Comparison of ENCODE assay signal across 8 mouse cellular contexts in genomic region chr2:122376041-122376561, GRCm38 (mm10). TPM values are rescaled to one million over a fixed set of nuclear protein-coding genes. Genes with fewer than 3 reads are reported as not detected.
DNase-seq lines count a peak whose midpoint lies in the region; ATAC-seq and TF ChIP-seq lines count a peak whose summit lies in the region.

No protein-coding gene starts in this region.

- H3K36me3 ChIP-seq in forebrain, embryonic 11.5 days (ENCODE audit: control insufficient read depth, insufficient read depth, low read length): no peaks in the 10 kb centered on the region
- H3K36me3 ChIP-seq in hindbrain, embryonic 11.5 days (ENCODE audit: control insufficient read depth, insufficient read depth, low read length): no peaks in the 10 kb centered on the region
- no peaks in the 10 kb centered on the region for H3K36me3 ChIP-seq in limb, embryonic 14.5 days (ENCODE audit: control insufficient read depth, insufficient read depth, low read length)
- no peaks in the 10 kb centered on the region for H3K36me3 ChIP-seq in midbrain, embryonic 13.5 days
- H3K36me3 ChIP-seq in stomach, embryonic 14.5 days (ENCODE audit: control insufficient read depth, insufficient read depth, low read length): no peaks in the 10 kb centered on the region

- DNase-seq in cerebellum, adult 9-10 months: no peak
- DNase-seq in brain, adult 2 months (ENCODE audit: low read depth, low spot score): peak; percentile 71
- peak; percentile 78 for DNase-seq in forebrain, embryonic 11.5 days (ENCODE audit: low spot score)
- peak; percentile 67 for DNase-seq in hindbrain, embryonic 11.5 days (ENCODE audit: low spot score)
- DNase-seq in limb, embryonic 14.5 days (ENCODE audit: low spot score): peak; percentile 37

- peak overlapping the region; percentile 80 for H3K4me2 ChIP-seq in forebrain, embryonic 11.5 days (ENCODE audit: low read depth, low read length, severe bottlenecking)
- H3K4me2 ChIP-seq in hindbrain, embryonic 11.5 days (replicated peaks; ENCODE audit: low read depth, low read length): peak overlapping the region; percentile 88
- H3K4me2 ChIP-seq in limb, embryonic 14.5 days (replicated peaks; ENCODE audit: low read depth, low read length, severe bottlenecking): peak overlapping the region; percentile 65
- peak overlapping the region; percentile 89 for H3K4me2 ChIP-seq in midbrain, embryonic 13.5 days (replicated peaks)
- H3K4me2 ChIP-seq in stomach, embryonic 14.5 days (replicated peaks; ENCODE audit: low read depth, low read length): peak overlapping the region; percentile 86

- H3K4me3 ChIP-seq in forebrain, embryonic 11.5 days (ENCODE audit: low read depth, low read length): peak overlapping the region; percentile 56
- H3K4me3 ChIP-seq in hindbrain, embryonic 11.5 days (ENCODE audit: low read depth, low read length): peak overlapping the region; percentile 64
- peak overlapping the region; percentile 61 for H3K4me3 ChIP-seq in limb, embryonic 14.5 days (replicated peaks; ENCODE audit: low read length)
- H3K4me3 ChIP-seq in midbrain, embryonic 13.5 days (replicated peaks): peak overlapping the region; percentile 66
- H3K4me3 ChIP-seq in stomach, embryonic 14.5 days (ENCODE audit: low read depth, low read length): peak overlapping the region; percentile 72

- peak overlapping the region; percentile 59 for H3K9ac ChIP-seq in forebrain, embryonic 11.5 days (ENCODE audit: low read length)
- peak overlapping the region; percentile 64 for H3K9ac ChIP-seq in hindbrain, embryonic 11.5 days (ENCODE audit: low read depth, low read length)
- peak overlapping the region; percentile 66 for H3K9ac ChIP-seq in limb, embryonic 14.5 days (ENCODE audit: low read depth, low read length, severe bottlenecking)
- peak overlapping the region; percentile 72 for H3K9ac ChIP-seq in midbrain, embryonic 13.5 days (replicated peaks)
- peak overlapping the region; percentile 58; the same call in 1 of the 2 replicates for H3K9ac ChIP-seq in stomach, embryonic 14.5 days (replicated peaks; ENCODE audit: low read depth, low read length)

- no peak for TF ChIP-seq POLR2A in limb, embryonic 14.5 days (IDR thresholded peaks at IDR 0.05; ENCODE audit: borderline replicate concordance, extremely low read depth, insufficient read depth, insufficient read length)

- H3K9me3 ChIP-seq in forebrain, embryonic 11.5 days (ENCODE audit: control insufficient read depth, low read length): no peaks in the 10 kb centered on the region
- H3K9me3 ChIP-seq in hindbrain, embryonic 11.5 days (ENCODE audit: control insufficient read depth, low read length): no peaks in the 10 kb centered on the region
- no peaks in the 10 kb centered on the region for H3K9me3 ChIP-seq in limb, embryonic 14.5 days (ENCODE audit: control insufficient read depth, low read length)
- no peaks in the 10 kb centered on the region for H3K9me3 ChIP-seq in midbrain, embryonic 13.5 days
- no peaks in the 10 kb centered on the region for H3K9me3 ChIP-seq in stomach, embryonic 14.5 days (ENCODE audit: control insufficient read depth, low read depth, low read length)

- peak; percentile 4; the same call in 1 of the 2 replicates for ATAC-seq in cerebellum, adult (ENCODE audit: insufficient number of reproducible peaks, low FRiP score, low TSS enrichment)
- peak; percentile 0; the same call in 1 of the 2 replicates for ATAC-seq in forebrain, embryonic 11.5 days (replicated peaks; ENCODE audit: low FRiP score)
- peak; percentile 8 for ATAC-seq in hindbrain, embryonic 11.5 days (ENCODE audit: low FRiP score)
- no peak for ATAC-seq in limb, embryonic 14.5 days (ENCODE audit: low FRiP score, low read depth)
- ATAC-seq in midbrain, embryonic 13.5 days: peak; percentile 2; the same call in 1 of the 2 replicates
- no peak for ATAC-seq in stomach, embryonic 14.5 days (ENCODE audit: insufficient number of reproducible peaks, insufficient read depth, low FRiP score, low read depth)

- H3K27me3 ChIP-seq in forebrain, embryonic 11.5 days (ENCODE audit: control insufficient read depth, insufficient read depth, low read length): no peaks in the 10 kb centered on the region
- no peaks in the 10 kb centered on the region for H3K27me3 ChIP-seq in hindbrain, embryonic 11.5 days (ENCODE audit: control insufficient read depth, insufficient read depth, low read length)
- H3K27me3 ChIP-seq in limb, embryonic 14.5 days (ENCODE audit: control insufficient read depth, insufficient read depth, low read length): no peaks in the 10 kb centered on the region
- H3K27me3 ChIP-seq in midbrain, embryonic 13.5 days: peaks cover under 1% of the 10 kb centered on the region; the same call in 1 of the 2 replicates
- H3K27me3 ChIP-seq in stomach, embryonic 14.5 days (ENCODE audit: control insufficient read depth, insufficient read depth, low read length): no peaks in the 10 kb centered on the region

- WGBS in forebrain, embryonic 11.5 days: under 1% methylated on average over 22 of the region's 22 CpGs
- 1% methylated on average over 22 of the region's 22 CpGs for WGBS in hindbrain, embryonic 11.5 days
- 0% methylated on average over 22 of the region's 22 CpGs for WGBS in limb, embryonic 14.5 days
- WGBS in midbrain, embryonic 13.5 days: under 1% methylated on average over 22 of the region's 22 CpGs
- WGBS in stomach, embryonic 14.5 days: under 1% methylated on average over 22 of the region's 22 CpGs

- H3K4me1 ChIP-seq in forebrain, embryonic 11.5 days (replicated peaks; ENCODE audit: control insufficient read depth, insufficient read depth, low read length): no peaks in the 10 kb centered on the region
- H3K4me1 ChIP-seq in hindbrain, embryonic 11.5 days (replicated peaks; ENCODE audit: control insufficient read depth, insufficient read depth, low read length): no peaks in the 10 kb centered on the region
- no peaks in the 10 kb centered on the region for H3K4me1 ChIP-seq in limb, embryonic 14.5 days (ENCODE audit: control insufficient read depth, insufficient read depth, low read length)
- peaks cover 13% of the 10 kb centered on the region for H3K4me1 ChIP-seq in midbrain, embryonic 13.5 days (replicated peaks)
- H3K4me1 ChIP-seq in stomach, embryonic 14.5 days (ENCODE audit: control insufficient read depth, insufficient read depth, low read length): no peaks in the 10 kb centered on the region

- peak overlapping the region; percentile 73 for H3K27ac ChIP-seq in forebrain, embryonic 11.5 days (ENCODE audit: low read depth, low read length)
- peak overlapping the region; percentile 76 for H3K27ac ChIP-seq in hindbrain, embryonic 11.5 days (ENCODE audit: low read depth, low read length)
- H3K27ac ChIP-seq in limb, embryonic 14.5 days (replicated peaks; ENCODE audit: low read depth, low read length): peak overlapping the region; percentile 85
- H3K27ac ChIP-seq in midbrain, embryonic 13.5 days: peak overlapping the region; percentile 87
- H3K27ac ChIP-seq in stomach, embryonic 14.5 days (ENCODE audit: low read length): peak overlapping the region; percentile 89

RNA-seq across cellular contexts. Expression of gene Shf, which starts 7.1 kb away (rescaled TPM):
- 5.2 and 6.9 TPM in 2 replicates for polyA plus RNA-seq in forebrain, embryonic 11.5 days (2014; fragmentation: Nextera tagmentation; extraction: Ambion mirVana)
- polyA plus RNA-seq in hindbrain, embryonic 11.5 days (2014; fragmentation: Nextera tagmentation; extraction: Ambion mirVana): 10.3 and 11.7 TPM in 2 replicates
- 34.1 and 34.2 TPM in 2 replicates for polyA plus RNA-seq in limb, embryonic 14.5 days (2012; rRNA removed)
- 6.5 and 7.8 TPM in 2 replicates for polyA plus RNA-seq in limb, embryonic 14.5 days (2014; fragmentation: Nextera tagmentation; extraction: Ambion mirVana)
- polyA plus RNA-seq in midbrain, embryonic 13.5 days (2015; fragmentation: Nextera tagmentation; extraction: Ambion mirVana): 7.1 and 10.2 TPM in 2 replicates
- 3.8 and 5.2 TPM in 2 replicates for polyA plus RNA-seq in stomach, embryonic 14.5 days (2014; fragmentation: Nextera tagmentation; extraction: Ambion mirVana)

RNA-seq across cellular contexts. Expression of gene Slc28a2, which starts 50.2 kb away (rescaled TPM):
- polyA plus RNA-seq in forebrain, embryonic 11.5 days (2014; fragmentation: Nextera tagmentation; extraction: Ambion mirVana): not detected in 2 replicates
- polyA plus RNA-seq in hindbrain, embryonic 11.5 days (2014; fragmentation: Nextera tagmentation; extraction: Ambion mirVana): 0.07 TPM in 1 of 2 replicates, not detected in the other
- polyA plus RNA-seq in limb, embryonic 14.5 days (2012; rRNA removed): 1.0 and 1.4 TPM in 2 replicates
- polyA plus RNA-seq in limb, embryonic 14.5 days (2014; fragmentation: Nextera tagmentation; extraction: Ambion mirVana): 0.50 and 0.78 TPM in 2 replicates
- 0.09 TPM in 1 of 2 replicates, not detected in the other for polyA plus RNA-seq in midbrain, embryonic 13.5 days (2015; fragmentation: Nextera tagmentation; extraction: Ambion mirVana)
- 6.6 and 6.9 TPM in 2 replicates for polyA plus RNA-seq in stomach, embryonic 14.5 days (2014; fragmentation: Nextera tagmentation; extraction: Ambion mirVana)

Comparison
In these comparisons a context has a peak if more than half of its experiments do, and no peak if none do; other contexts are left out.
1. ATAC-seq: peak in cerebellum, adult (single experiment), forebrain, embryonic 11.5 days (single experiment), hindbrain, embryonic 11.5 days (single experiment) and midbrain, embryonic 13.5 days (single experiment); none in limb, embryonic 14.5 days (single experiment) and stomach, embryonic 14.5 days (single experiment).
2. Peak in every context shown above with its lines, with median percentiles within 50 percentile points of each other: H3K27ac ChIP-seq, H3K4me2 ChIP-seq, H3K4me3 ChIP-seq and H3K9ac ChIP-seq.